Mouse (Mus musculus) testis, adult 2 months (tissue): ENCODE data around the gene Olfr1359. TPM values are rescaled to one million over a fixed set of nuclear protein-coding genes. Genes with fewer than 3 reads are reported as not detected.

ENCODE experiments used
- H3K27ac ChIP-seq: fragments of 200-500 bp; 2 replicates; pipeline ENCODE4 v1.5.1; 2012; ENCODE audit warnings: low read depth, low read length; ENCODE audit not compliant: control insufficient read depth, insufficient read depth
- H3K27me3 ChIP-seq: fragments of 200-500 bp; 2 replicates; pipeline ENCODE4 v1.6.1; 2012; ENCODE audit warnings: mild to moderate bottlenecking, low read length, moderate library complexity; ENCODE audit not compliant: control insufficient read depth, insufficient read depth
- H3K36me3 ChIP-seq: fragments of 200-500 bp; 2 replicates; pipeline ENCODE4 v1.6.1; 2012; ENCODE audit warnings: mild to moderate bottlenecking, low read length; ENCODE audit not compliant: control insufficient read depth, insufficient read depth
- H3K4me1 ChIP-seq: fragments of 200-500 bp; 2 replicates; pipeline ENCODE4 v1.6.1; 2012; ENCODE audit warnings: low read length; ENCODE audit not compliant: control insufficient read depth, insufficient read depth
- H3K4me3 ChIP-seq: fragments of 200-500 bp; 2 replicates; pipeline ENCODE4 v1.5.1; 2012; ENCODE audit warnings: low read depth, mild to moderate bottlenecking, low read length, moderate library complexity, mixed read lengths; ENCODE audit not compliant: control insufficient read depth
- CTCF ChIP-seq: fragments of 200-500 bp; IDR thresholded peaks from 2 replicates; pipeline ENCODE4 v1.5.1; 2012; ENCODE audit warnings: low read depth, mild to moderate bottlenecking, inconsistent platforms, low read length, moderate library complexity; ENCODE audit not compliant: control insufficient read depth, insufficient read depth, insufficient replicate concordance
- POLR2A ChIP-seq: fragments of 200-500 bp; IDR thresholded peaks from 2 replicates; pipeline ENCODE4 v1.6.1; 2012; ENCODE audit warnings: low read depth, mild to moderate bottlenecking, inconsistent platforms, low read length, moderate library complexity; ENCODE audit not compliant: control insufficient read depth
- polyA plus RNA-seq: library from polyadenylated mRNA; depleted of rRNA; stranded (reverse); fragments of >200 nt; gene quantifications from 2 replicates; pipeline ENCODE4 v1.2.3, GENCODE M21; 2012; rRNA removed

Olfr1359 gene
- polyA plus RNA-seq, result 0.35 and 0.38 TPM in 2 replicates

- Histone ChIP-seq H3K4me3 (no peak within 1 kb of the TSS), H3K4me1 (no peaks in the 10 kb centered on the region), H3K36me3 (no peaks in the 10 kb centered on the region), H3K27ac (no peak within 1 kb of the TSS), H3K27me3 (no peaks in the 10 kb centered on the region)
- TF ChIP-seq POLR2A (no peak), CTCF (no peak)
Measured at GRCm38 (mm10) chr13:21697811-21698210, at the start of gene Olfr1359. Gene Olfr1359 (plus strand): TSS chr13:21698111.

GRCm38 (mm10) chr13:21663286-21663685 is 34.6 kb upstream of the Olfr1359 start, which contains the start of gene Olfr1361:
Gene Olfr1361 (minus strand): TSS chr13:21663386.
- no peaks in the 10 kb centered on the region for H3K27me3 ChIP-seq
- no peaks in the 10 kb centered on the region for H3K4me1 ChIP-seq
- H3K27ac ChIP-seq, result no peak within 1 kb of the TSS
- H3K4me3 ChIP-seq, result no peak within 1 kb of the TSS
- no peaks in the 10 kb centered on the region for H3K36me3 ChIP-seq
- TF ChIP-seq POLR2A, result no peak
- no peak for TF ChIP-seq CTCF

GRCm38 (mm10) chr13:21677305-21677704 is 20.6 kb upstream of the Olfr1359 start, which contains the start of gene Olfr1360:
Gene Olfr1360 (minus strand): TSS chr13:21677405.
- no peaks in the 10 kb centered on the region for H3K27me3 ChIP-seq
- no peaks in the 10 kb centered on the region for H3K36me3 ChIP-seq
- no peak within 1 kb of the TSS for H3K4me3 ChIP-seq
- TF ChIP-seq CTCF, result no peak
- TF ChIP-seq POLR2A, result no peak
- H3K4me1 ChIP-seq, result no peaks in the 10 kb centered on the region
- no peak within 1 kb of the TSS for H3K27ac ChIP-seq

DNA sequence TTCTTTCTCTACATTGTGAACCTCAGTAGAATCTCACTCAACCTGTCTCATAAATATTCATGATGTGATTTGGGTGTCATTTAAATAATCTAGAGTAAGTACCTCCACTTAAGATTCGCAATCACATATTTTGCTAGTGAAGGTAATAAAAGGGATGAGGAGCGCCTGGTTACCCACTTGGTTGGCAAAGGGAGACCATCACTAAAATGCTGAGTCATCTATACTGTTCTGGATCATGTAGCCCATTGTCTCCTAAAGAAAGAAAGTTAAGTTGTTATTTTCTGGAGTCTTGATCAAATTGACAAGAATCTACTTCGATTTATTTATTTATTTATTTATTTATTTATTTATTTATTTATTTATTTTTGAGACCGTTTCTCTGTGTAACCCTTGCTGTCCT is 8.8 kb downstream of the Olfr1359 start:
- Histone ChIP-seq H3K36me3 (no peaks in the 10 kb centered on the region), H3K27me3 (no peaks in the 10 kb centered on the region), H3K4me1 (no peaks in the 10 kb centered on the region; the same call in 1 of the 2 replicates), H3K27ac (no peak overlapping the region), H3K4me3 (no peak overlapping the region)
- TF ChIP-seq POLR2A (no peak), CTCF (no peak)

DNA sequence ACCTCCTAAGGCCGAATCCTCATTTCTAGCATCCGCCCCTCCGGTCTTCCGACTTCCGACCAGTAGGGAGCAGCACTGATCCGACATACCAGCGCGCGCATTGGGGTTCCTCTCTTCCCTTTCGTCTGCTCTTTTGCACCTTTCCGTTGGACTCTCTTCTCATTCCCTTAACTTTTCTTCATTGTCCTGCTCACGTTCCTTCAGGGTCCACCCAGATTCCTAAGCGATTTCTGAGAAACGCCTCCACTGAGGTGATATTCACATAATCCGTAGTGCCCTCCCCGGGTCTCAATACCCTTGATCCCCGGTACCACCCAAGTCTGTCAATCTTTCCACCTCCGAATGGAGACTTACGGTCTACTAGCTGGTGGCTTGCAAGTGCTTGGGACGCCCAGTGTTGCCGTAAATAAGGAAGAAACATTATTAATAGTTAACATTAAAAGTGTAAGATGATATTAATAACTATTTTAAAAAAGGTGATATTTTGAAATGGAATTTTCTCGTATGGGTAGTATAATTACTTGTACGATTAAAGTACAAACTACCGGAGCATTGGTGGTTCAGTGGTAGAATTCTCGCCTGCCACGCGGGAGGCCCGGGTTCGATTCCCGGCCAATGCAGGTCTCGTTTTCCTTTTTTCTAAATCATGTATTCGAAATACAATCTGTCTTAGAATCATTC is 12.3 kb downstream of the Olfr1359 start:
- Histone ChIP-seq H3K27ac (peak overlapping the region; percentile 15; the same call in 1 of the 2 replicates), H3K27me3 (no peaks in the 10 kb centered on the region), H3K36me3 (no peaks in the 10 kb centered on the region), H3K4me1 (no peaks in the 10 kb centered on the region; the same call in 1 of the 2 replicates), H3K4me3 (peak overlapping the region; percentile 76)
- TF ChIP-seq POLR2A (no peak), CTCF (peak; percentile 73; the same call in 1 of the 2 replicates)

DNA sequence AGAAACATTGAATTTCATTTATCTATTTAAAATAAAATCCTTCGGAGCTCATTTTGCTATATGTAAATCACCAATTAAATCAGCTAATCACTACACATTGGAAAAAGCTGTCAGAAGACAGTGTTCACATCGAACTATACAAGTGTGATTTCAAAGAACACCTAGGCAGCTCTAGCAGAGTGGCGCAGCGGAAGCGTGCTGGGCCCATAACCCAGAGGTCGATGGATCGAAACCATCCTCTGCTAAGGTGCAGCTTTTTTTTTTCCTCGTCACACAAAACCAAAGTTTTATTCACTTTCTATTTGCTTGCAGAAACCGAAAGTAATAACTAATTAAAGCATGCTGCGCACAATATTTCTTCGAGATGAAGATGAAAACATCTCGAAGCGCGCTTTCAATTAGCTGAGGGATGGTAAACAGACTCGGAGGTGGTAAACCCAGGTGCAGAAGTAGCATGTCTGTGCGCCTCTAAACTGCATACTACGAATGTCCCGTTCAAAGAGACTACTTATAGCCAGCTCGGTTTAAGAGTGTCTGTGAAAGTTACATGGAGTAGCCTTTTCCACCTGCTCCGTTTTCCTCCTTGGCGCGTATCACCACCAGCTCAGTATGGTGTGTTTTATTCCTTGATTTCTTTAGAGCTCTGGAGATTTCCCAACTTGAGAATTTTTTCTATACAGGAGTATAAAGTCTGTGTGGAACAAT is 13.1 kb downstream of the Olfr1359 start:
- no peak overlapping the region for H3K27ac ChIP-seq
- no peak for TF ChIP-seq POLR2A
- TF ChIP-seq CTCF, result no peak
- peak overlapping the region; percentile 59 for H3K4me3 ChIP-seq
- H3K27me3 ChIP-seq, result no peaks in the 10 kb centered on the region
- no peaks in the 10 kb centered on the region; the same call in 1 of the 2 replicates for H3K4me1 ChIP-seq
- H3K36me3 ChIP-seq, result no peaks in the 10 kb centered on the region

- Histone ChIP-seq H3K4me3 (no peak overlapping the region), H3K27me3 (no peaks in the 10 kb centered on the region), H3K36me3 (no peaks in the 10 kb centered on the region), H3K27ac (no peak overlapping the region), H3K4me1 (peaks cover 2% of the 10 kb centered on the region)
- TF ChIP-seq CTCF (no peak), POLR2A (no peak)
Measured at GRCm38 (mm10) chr13:21711698-21712097, 13.8 kb downstream of the Olfr1359 start.
